Mouse (Mus musculus) MEL (cell line): ENCODE results near the gene Ppm1e.

ENCODE experiments used
- EP300 ChIP-seq, 2 experiments: IDR thresholded peaks; 2 replicates each; pipeline ENCODE4 v1.6.1; 2011; ENCODE audit warnings: improper control_type of control experiment in 2 of 2, low read length in 2 of 2, low read depth in 1 of 2, mild to moderate bottlenecking in 1 of 2
- POLR2A ChIP-seq, 2 experiments: IDR thresholded peaks; 2 replicates each; pipeline ENCODE4 v1.6.1; 2011 to 2012; ENCODE audit warnings: low read length in 2 of 2, mild to moderate bottlenecking in 2 of 2, control low read depth in 1 of 2, improper control_type of control experiment in 1 of 2, low read depth in 1 of 2, moderate library complexity in 1 of 2; ENCODE audit not compliant: control insufficient read depth in 1 of 2, insufficient read depth in 1 of 2, poor library complexity in 1 of 2

DNA sequence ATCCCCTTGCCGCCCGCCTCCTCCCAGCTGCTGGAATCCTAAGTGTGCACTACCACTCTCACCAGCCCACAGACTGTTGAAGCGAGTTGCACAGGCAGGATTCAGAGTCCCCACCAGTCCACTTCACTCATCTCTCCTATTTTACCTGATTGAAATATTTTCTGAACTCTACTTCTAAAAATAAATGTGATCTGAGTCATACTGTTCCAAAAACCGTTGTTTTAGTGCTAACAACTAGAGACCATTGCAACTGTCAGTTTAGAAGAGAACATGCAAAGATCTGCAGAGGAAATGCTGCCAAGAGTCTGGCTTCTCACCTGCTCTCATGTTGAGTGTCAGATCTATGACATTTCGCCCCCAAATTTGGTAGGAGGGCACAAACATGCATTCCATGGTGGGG, 125.4 kb downstream of the Ppm1e start:
- TF ChIP-seq POLR2A (IDR thresholded peaks at IDR 0.05; ENCODE audit: control insufficient read depth in 1 of 2, insufficient read depth in 1 of 2, low read depth in 1 of 2, low read length in 2 of 2, poor library complexity in 1 of 2) (no peak), EP300 (IDR thresholded peaks at IDR 0.05; ENCODE audit: low read depth in 1 of 2, low read length in 2 of 2) (no peak)
